Mouse (Mus musculus) midbrain, embryonic 16.5 days (tissue): ENCODE data around the gene Polr1b. TPM values are rescaled to one million over a fixed set of nuclear protein-coding genes. Genes with fewer than 3 reads are reported as not detected.

Experiments
- ATAC-seq: fragments of 200-750 bp; cut with Nextera tagmentation; 2 replicates; pipeline ENCODE4 v1.8.0; 2017; ENCODE audit warnings: moderate TSS enrichment
- H3K27ac ChIP-seq: fragments of 300-500 bp; sonication (generic); 2 replicates; pipeline ENCODE4 v1.5.1; 2014; ENCODE audit warnings: mild to moderate bottlenecking, low read length, mixed read lengths
- H3K27me3 ChIP-seq: fragments of 300-500 bp; sonication (generic); 2 replicates; pipeline ENCODE4 v1.6.1; 2014; ENCODE audit warnings: low read depth, low read length, mixed read lengths; ENCODE audit not compliant: control insufficient read depth, insufficient read depth
- H3K36me3 ChIP-seq: fragments of 300-500 bp; sonication (generic); 2 replicates; pipeline ENCODE4 v1.6.1; 2014; ENCODE audit warnings: mild to moderate bottlenecking, low read length, moderate library complexity, mixed read lengths; ENCODE audit not compliant: control insufficient read depth, insufficient read depth
- H3K4me1 ChIP-seq: fragments of 300-500 bp; sonication (generic); 2 replicates; pipeline ENCODE4 v1.6.1; 2014; ENCODE audit warnings: mild to moderate bottlenecking, low read length, mixed read lengths; ENCODE audit not compliant: control insufficient read depth, insufficient read depth
- H3K4me2 ChIP-seq: fragments of 300-500 bp; sonication (generic); 2 replicates; pipeline ENCODE4 v1.6.1; 2014; ENCODE audit warnings: mild to moderate bottlenecking, low read length, mixed read lengths
- H3K4me3 ChIP-seq: fragments of 300-500 bp; sonication (generic); 2 replicates; pipeline ENCODE4 v1.5.1; 2014; ENCODE audit warnings: low read depth, mild to moderate bottlenecking, low read length, moderate library complexity, mixed read lengths
- H3K9ac ChIP-seq: fragments of 300-500 bp; sonication (generic); 2 replicates; pipeline ENCODE4 v1.6.1; 2014; ENCODE audit warnings: low read depth, low read length, mixed read lengths
- H3K9me3 ChIP-seq: fragments of 300-500 bp; sonication (generic); replicated peaks from 2 replicates; pipeline ENCODE4 v1.6.1; 2014; ENCODE audit warnings: mild to moderate bottlenecking, low read length, mixed read lengths; ENCODE audit not compliant: control insufficient read depth, poor library complexity, severe bottlenecking
- WGBS: fragments of 180-500 bp; shearing (Covaris S2); extraction: QIAGEN DNeasy Blood & Tissue Kit; methylation state at CpG from one replicate; pipeline ENCODE4 v1.1.7; 2014; 5-methylcytosine and 5-hydroxymethylcytosine counted together
- polyA plus RNA-seq: library from polyadenylated mRNA; unstranded; fragments of >200 nt; fragmentation: Nextera tagmentation; extraction: Ambion mirVana; gene quantifications from 2 replicates; pipeline ENCODE4 v1.2.1, GENCODE M21; 2015

The Polr1b gene
- polyA plus RNA-seq, 1 experiment from 2014 or later: 15.6 TPM

- H3K9me3 ChIP-seq: no peaks in the 10 kb centered on the region
- no peaks in the 10 kb centered on the region for H3K36me3 ChIP-seq
- H3K27me3 ChIP-seq: no peaks in the 10 kb centered on the region
- no peak overlapping the region for H3K4me2 ChIP-seq
- no peak overlapping the region for H3K27ac ChIP-seq
- H3K9ac ChIP-seq: no peak overlapping the region
- no peak overlapping the region for H3K4me3 ChIP-seq
- no peak for ATAC-seq
- 82% methylated on average over 5 of the region's 5 CpGs for WGBS
- no peaks in the 10 kb centered on the region for H3K4me1 ChIP-seq
Observed at GRCm38 (mm10) chr2:129164815-129165214, 64.0 kb downstream of the Polr1b start.

GRCm38 (mm10) chr2:129166466-129167463, 66.0 kb downstream of the Polr1b start:
- ATAC-seq: no peak
- Histone ChIP-seq H3K27me3 (no peaks in the 10 kb centered on the region), H3K36me3 (no peaks in the 10 kb centered on the region), H3K27ac (no peak overlapping the region), H3K9me3 (no peaks in the 10 kb centered on the region), H3K4me1 (no peaks in the 10 kb centered on the region), H3K4me3 (no peak overlapping the region), H3K4me2 (no peak overlapping the region), H3K9ac (no peak overlapping the region)
- 69% methylated on average over 10 of the region's 10 CpGs for WGBS

- no peak for ATAC-seq
- Histone ChIP-seq H3K27ac (no peak overlapping the region), H3K9ac (no peak overlapping the region), H3K4me3 (no peak overlapping the region), H3K27me3 (no peaks in the 10 kb centered on the region), H3K9me3 (no peaks in the 10 kb centered on the region), H3K36me3 (no peaks in the 10 kb centered on the region), H3K4me2 (peak overlapping the region; percentile 38), H3K4me1 (no peaks in the 10 kb centered on the region)
- 41% methylated on average over 10 of the region's 10 CpGs for WGBS
Observed at GRCm38 (mm10) chr2:129173386-129173785, 72.6 kb downstream of the Polr1b start.

GRCm38 (mm10) chr2:129174474-129174873, 73.7 kb downstream of the Polr1b start:
- Histone ChIP-seq H3K9ac (no peak overlapping the region), H3K4me3 (no peak overlapping the region), H3K36me3 (no peaks in the 10 kb centered on the region), H3K4me2 (no peak overlapping the region), H3K4me1 (no peaks in the 10 kb centered on the region), H3K27me3 (no peaks in the 10 kb centered on the region), H3K27ac (no peak overlapping the region), H3K9me3 (no peaks in the 10 kb centered on the region)
- 38% methylated on average over 7 of the region's 7 CpGs for WGBS
- ATAC-seq: no peak

GRCm38 (mm10) chr2:129175636-129176035, 74.8 kb downstream of the Polr1b start:
- H3K27me3 ChIP-seq: no peaks in the 10 kb centered on the region
- H3K27ac ChIP-seq: no peak overlapping the region
- no peak overlapping the region for H3K4me3 ChIP-seq
- 65% methylated on average over 2 of the region's 2 CpGs for WGBS
- no peaks in the 10 kb centered on the region for H3K4me1 ChIP-seq
- H3K36me3 ChIP-seq: no peaks in the 10 kb centered on the region
- no peaks in the 10 kb centered on the region for H3K9me3 ChIP-seq
- no peak overlapping the region for H3K4me2 ChIP-seq
- ATAC-seq: no peak
- no peak overlapping the region for H3K9ac ChIP-seq

Other genes with a start within 250 kb of the Polr1b start
- gene Fbln7, start 238.0 kb upstream of the Polr1b start, polyA plus RNA-seq: 2.7 and 4.0 TPM in 2 replicates
- gene Zc3h8, start 156.9 kb upstream of the Polr1b start, polyA plus RNA-seq: 16.1 and 17.7 TPM in 2 replicates
- gene Zc3h6, start 133.6 kb upstream of the Polr1b start, polyA plus RNA-seq: 3.7 and 4.2 TPM in 2 replicates
- gene Gm10762, start 133.3 kb upstream of the Polr1b start, polyA plus RNA-seq: 15.8 and 18.8 TPM in 2 replicates
- gene Vinac1, start 52.8 kb upstream of the Polr1b start, polyA plus RNA-seq: 1.0 TPM in 2 replicates
- 31.1 and 34.2 TPM in 2 replicates for gene Ttl, start 35.1 kb upstream of the Polr1b start, polyA plus RNA-seq
- 17.6 and 18.1 TPM in 2 replicates for gene Chchd5, start 28.7 kb downstream of the Polr1b start, polyA plus RNA-seq
- 64.5 and 67.6 TPM in 2 replicates for gene Slc20a1, start 97.8 kb downstream of the Polr1b start, polyA plus RNA-seq
- gene Ckap2l, start 196.2 kb downstream of the Polr1b start, polyA plus RNA-seq: 6.5 and 7.9 TPM in 2 replicates
- gene Il1a, start 209.0 kb downstream of the Polr1b start, polyA plus RNA-seq: 0.21 and 0.25 TPM in 2 replicates